Mouse (Mus musculus): Measurements from ENCODE around the gene Arl4c.

- TF ChIP-seq CTCF (IDR thresholded peaks at IDR 0.05; ENCODE audit: insufficient read depth, low read length), result no peak
- TF ChIP-seq POLR2A (IDR thresholded peaks at IDR 0.05; ENCODE audit: borderline replicate concordance, extremely low read depth, low read depth, low read length), result no peak
Observed at GRCm38 (mm10) chr1:88699401-88699800, 2.6 kb downstream of the Arl4c start.

Measured in lung, adult 2 months (tissue).